Mouse (Mus musculus) G1E (cell line): ENCODE results near the gene Rpl19. TPM values are rescaled to one million over a fixed set of nuclear protein-coding genes. Genes with fewer than 3 reads are reported as not detected.

ENCODE experiments used
- ATAC-seq: 2 replicates; pipeline ENCODE4 v1.8.0; 2016; ENCODE audit warnings: mild to moderate bottlenecking; ENCODE audit not compliant: insufficient number of reproducible peaks, poor library complexity, low FRiP score, severe bottlenecking; ENCODE audit errors: extremely low read depth
- DNase-seq: peaks from one replicate; pipeline ENCODE4 v3.0.0; 2012; ENCODE audit warnings: low spot score
- H3K27me3 ChIP-seq: 2 replicates; pipeline ENCODE4 v1.6.1; 2012; ENCODE audit warnings: mild to moderate bottlenecking, low read length, inconsistent platforms; ENCODE audit not compliant: insufficient read depth
- H3K36me3 ChIP-seq: replicated peaks from 2 replicates; pipeline ENCODE3; 2012; ENCODE audit warnings: mild to moderate bottlenecking, inconsistent platforms
- H3K4me1 ChIP-seq: 2 replicates; pipeline ENCODE4 v1.6.1; 2012; ENCODE audit warnings: low read depth, low read length, inconsistent platforms, mixed read lengths; ENCODE audit not compliant: insufficient read depth
- H3K4me3 ChIP-seq: 2 replicates; pipeline ENCODE4 v1.5.1; 2012; ENCODE audit warnings: low read depth, mild to moderate bottlenecking, inconsistent platforms, low read length, moderate library complexity, mixed read lengths
- H3K9me3 ChIP-seq: replicated peaks from 2 replicates; pipeline ENCODE4 v1.6.1; 2012; ENCODE audit warnings: inconsistent platforms
- CTCF ChIP-seq: IDR thresholded peaks from 2 replicates; pipeline ENCODE4 v1.5.1; 2012; ENCODE audit warnings: low read depth, low read length, inconsistent platforms, mixed read lengths
- GATA1 ChIP-seq: IDR thresholded peaks from 2 replicates; pipeline ENCODE4 v1.6.1; 2012; ENCODE audit warnings: borderline replicate concordance, low read length, inconsistent platforms, mixed read lengths
- GATA2 ChIP-seq: IDR thresholded peaks from 2 replicates; pipeline ENCODE4 v1.6.1; 2012; ENCODE audit warnings: low read depth, low read length, inconsistent platforms, borderline replicate concordance
- POLR2AphosphoS5 ChIP-seq: IDR thresholded peaks from 2 replicates; pipeline ENCODE4 v1.6.1; 2012; ENCODE audit warnings: low read depth, low read length, inconsistent platforms; ENCODE audit not compliant: insufficient replicate concordance
- TAL1 ChIP-seq: conservative IDR thresholded peaks from 2 replicates; pipeline ENCODE4 v1.6.1; 2012; ENCODE audit warnings: low read depth, low read length, inconsistent platforms, mixed read lengths
- polyA plus RNA-seq: library from polyadenylated mRNA; stranded (reverse); fragments of >175 nt; gene quantifications from 2 replicates; pipeline ENCODE4 v1.2.3, GENCODE M21; 2012
- total RNA-seq, 2 experiments: library from RNA; stranded (forward) in 1 of 2; stranded (reverse) in 1 of 2; fragments of 200-1000 nt in 1 of 2; fragments of >200 nt in 1 of 2; fragmentation: Nextera tagmentation in 1 of 2; gene quantifications; 2 replicates each; pipeline ENCODE4 v1.2.3; 2014 to 2017

Rpl19 gene
- total and polyA plus RNA-seq, 3 experiments = 2,161 to 3,100 (median 2,673) TPM

DNA sequence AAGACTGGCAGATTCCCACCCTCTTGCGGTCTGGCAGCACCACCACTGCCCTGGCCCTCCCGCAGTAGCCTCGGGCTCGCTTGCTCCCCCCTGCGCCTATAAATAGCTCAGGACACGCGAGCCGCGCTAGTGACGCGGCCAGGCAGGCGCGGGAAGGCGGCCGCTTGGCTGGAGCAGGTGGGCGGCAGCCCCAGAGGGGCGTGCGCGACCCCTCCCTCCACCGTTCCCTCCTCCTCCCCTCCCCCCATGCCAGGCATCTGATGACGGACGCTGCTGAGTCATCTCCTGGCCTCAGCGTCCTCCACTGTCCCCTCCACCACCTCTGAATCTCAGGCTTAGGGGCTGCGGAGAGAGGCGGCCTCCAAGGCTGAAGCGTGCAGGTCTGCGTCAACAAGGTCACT is 9.5 kb downstream of the Rpl19 start:
- ATAC-seq (no peak), DNase-seq (no peak)
- Histone ChIP-seq H3K4me3 (peak overlapping the region; percentile 57; the same call in 1 of the 2 replicates), H3K27me3 (peaks cover 57% of the 10 kb centered on the region), H3K4me1 (peaks cover 22% of the 10 kb centered on the region), H3K9me3 (no peaks in the 10 kb centered on the region), H3K36me3 (peaks cover 14% of the 10 kb centered on the region)
- no peak for TF ChIP-seq GATA1
- no peak for TF ChIP-seq TAL1
- no peak for TF ChIP-seq POLR2AphosphoS5
- TF ChIP-seq CTCF = no peak
- no peak for TF ChIP-seq GATA2

DNA sequence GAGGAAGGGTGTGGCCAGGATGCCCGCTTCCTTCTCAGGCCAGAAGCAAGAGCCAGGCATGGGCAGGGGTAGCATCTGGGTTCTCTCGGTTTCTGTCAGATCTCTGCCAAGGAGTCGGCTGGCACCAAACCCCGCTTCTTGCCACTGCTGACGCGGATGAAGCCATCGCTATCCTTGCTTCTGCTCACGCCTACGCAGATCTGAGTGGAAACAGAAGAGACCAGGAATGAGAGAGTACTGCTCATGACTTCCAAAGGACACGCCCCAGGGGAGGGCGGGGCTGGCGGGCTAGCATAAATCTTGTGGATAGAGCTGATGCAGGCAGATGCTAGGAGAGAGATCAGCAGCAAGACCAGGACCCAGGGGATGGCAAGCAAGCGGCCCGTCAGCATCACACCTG is 11.4 kb downstream of the Rpl19 start:
- H3K36me3 ChIP-seq = no peaks in the 10 kb centered on the region
- no peak overlapping the region for H3K4me3 ChIP-seq
- no peak for DNase-seq
- no peaks in the 10 kb centered on the region for H3K9me3 ChIP-seq
- TF ChIP-seq GATA2 = no peak
- no peak for TF ChIP-seq CTCF
- no peak for TF ChIP-seq TAL1
- no peak for TF ChIP-seq GATA1
- no peak for TF ChIP-seq POLR2AphosphoS5
- peaks cover 22% of the 10 kb centered on the region for H3K4me1 ChIP-seq
- ATAC-seq = no peak
- H3K27me3 ChIP-seq = peaks cover 71% of the 10 kb centered on the region

DNA sequence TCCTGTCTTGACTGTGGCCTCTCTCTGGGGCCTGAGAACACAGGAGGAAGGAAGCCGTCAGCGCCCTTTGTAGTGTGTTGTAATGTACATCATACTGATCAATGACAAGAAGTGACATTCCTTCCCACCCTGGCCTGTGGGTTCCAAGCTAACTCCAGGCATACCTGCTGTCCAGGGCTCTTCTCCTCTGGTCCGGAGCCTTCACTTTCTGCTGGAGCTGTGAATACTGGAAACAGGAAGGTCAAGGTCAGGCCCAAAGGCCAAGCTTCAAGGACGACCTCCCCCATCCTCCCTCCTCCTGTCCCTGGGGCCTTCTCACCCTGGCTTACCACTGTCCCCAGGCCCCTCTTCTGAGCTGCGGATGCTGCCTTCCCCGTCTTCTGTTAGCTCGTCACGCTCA is 14.5 kb downstream of the Rpl19 start:
- H3K9me3 ChIP-seq = no peaks in the 10 kb centered on the region
- no peak overlapping the region for H3K4me3 ChIP-seq
- TF ChIP-seq TAL1 = no peak
- no peak for TF ChIP-seq GATA2
- TF ChIP-seq GATA1 = no peak
- TF ChIP-seq POLR2AphosphoS5 = no peak
- no peak for TF ChIP-seq CTCF
- peaks cover 63% of the 10 kb centered on the region for H3K27me3 ChIP-seq
- DNase-seq (no peak), ATAC-seq (no peak)
- H3K36me3 ChIP-seq = no peaks in the 10 kb centered on the region
- peaks cover 16% of the 10 kb centered on the region for H3K4me1 ChIP-seq

DNA sequence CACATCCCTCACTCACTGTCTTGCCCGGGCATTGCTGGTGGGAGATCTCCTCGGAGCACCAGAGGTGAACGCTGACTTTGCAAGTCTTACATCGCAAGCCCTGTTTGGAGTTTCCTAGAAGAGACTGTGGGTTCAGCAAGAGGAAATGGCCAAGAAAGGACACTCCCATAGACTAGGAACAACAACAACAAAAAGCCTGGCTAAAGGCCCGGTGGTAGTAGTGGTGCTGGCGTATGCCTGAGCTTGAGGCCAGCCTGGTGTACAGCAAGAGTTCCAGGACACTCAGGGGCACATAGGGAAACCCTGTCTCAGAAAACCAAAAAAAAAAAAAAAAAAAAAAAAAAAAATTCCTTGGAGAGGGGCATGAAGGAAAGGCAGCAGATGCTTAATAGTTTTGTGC is 16.2 kb downstream of the Rpl19 start:
- TF ChIP-seq CTCF (no peak), GATA2 (no peak), POLR2AphosphoS5 (no peak), GATA1 (no peak), TAL1 (no peak)
- peaks cover 8% of the 10 kb centered on the region; the same call in 1 of the 2 replicates for H3K4me1 ChIP-seq
- H3K9me3 ChIP-seq = no peaks in the 10 kb centered on the region
- H3K27me3 ChIP-seq = peaks cover 47% of the 10 kb centered on the region
- no peak overlapping the region for H3K4me3 ChIP-seq
- DNase-seq (no peak), ATAC-seq (no peak)
- no peaks in the 10 kb centered on the region for H3K36me3 ChIP-seq

DNA sequence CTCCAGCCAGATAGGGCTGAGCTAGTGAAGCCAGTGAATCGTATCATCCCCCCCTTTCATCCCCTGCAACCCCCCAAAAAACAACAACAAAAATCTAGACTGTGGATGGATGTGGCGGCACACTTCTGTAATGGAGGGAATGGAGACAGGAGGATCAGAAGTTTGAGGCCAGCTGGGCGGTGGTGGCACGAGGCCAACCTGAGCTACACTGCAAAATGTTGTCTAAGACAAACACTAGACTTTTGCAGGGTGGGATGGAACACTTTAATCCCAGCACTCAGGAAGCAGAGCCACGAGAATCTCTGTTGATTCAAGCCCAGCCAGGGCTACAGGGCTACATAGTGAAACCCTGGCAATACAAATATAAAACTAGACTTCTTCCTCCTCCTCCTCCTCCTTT is 17.6 kb downstream of the Rpl19 start:
- ATAC-seq (no peak), DNase-seq (no peak)
- TF ChIP-seq POLR2AphosphoS5 (no peak), TAL1 (no peak), CTCF (no peak), GATA2 (no peak), GATA1 (no peak)
- Histone ChIP-seq H3K4me3 (no peak overlapping the region), H3K9me3 (no peaks in the 10 kb centered on the region), H3K4me1 (0 out of 2 replicates have a peak, but pooled peaks cover 4% of the 10 kb centered on the region), H3K27me3 (peaks cover 48% of the 10 kb centered on the region), H3K36me3 (no peaks in the 10 kb centered on the region)

DNA sequence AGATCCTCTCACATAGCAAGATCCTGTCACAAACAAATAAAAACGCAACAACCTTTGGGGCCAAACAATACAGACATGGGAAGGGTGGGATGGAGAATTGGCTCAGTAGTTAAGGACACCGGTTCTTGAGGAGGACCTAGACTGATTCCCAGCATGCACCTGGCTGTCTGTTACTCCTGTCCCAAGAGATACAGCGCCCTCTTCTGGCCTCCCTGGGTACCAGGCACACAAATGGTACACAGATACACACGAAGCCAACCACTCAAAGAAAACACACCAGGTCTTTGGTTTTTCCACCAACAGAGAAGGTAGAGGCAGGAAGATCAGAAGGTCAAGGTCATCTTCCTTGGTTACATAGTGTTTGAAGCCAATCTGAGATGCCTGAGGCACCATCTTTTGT is 19.1 kb downstream of the Rpl19 start:
- ATAC-seq (no peak), DNase-seq (no peak)
- TF ChIP-seq POLR2AphosphoS5 = no peak
- no peak for TF ChIP-seq GATA1
- TF ChIP-seq TAL1 = no peak
- TF ChIP-seq CTCF = 0 out of 2 replicates have a peak, but pooled peaks have one; percentile 14
- Histone ChIP-seq H3K4me3 (no peak overlapping the region), H3K27me3 (peaks cover 42% of the 10 kb centered on the region), H3K9me3 (no peaks in the 10 kb centered on the region), H3K4me1 (no peaks in the 10 kb centered on the region), H3K36me3 (no peaks in the 10 kb centered on the region)

DNA sequence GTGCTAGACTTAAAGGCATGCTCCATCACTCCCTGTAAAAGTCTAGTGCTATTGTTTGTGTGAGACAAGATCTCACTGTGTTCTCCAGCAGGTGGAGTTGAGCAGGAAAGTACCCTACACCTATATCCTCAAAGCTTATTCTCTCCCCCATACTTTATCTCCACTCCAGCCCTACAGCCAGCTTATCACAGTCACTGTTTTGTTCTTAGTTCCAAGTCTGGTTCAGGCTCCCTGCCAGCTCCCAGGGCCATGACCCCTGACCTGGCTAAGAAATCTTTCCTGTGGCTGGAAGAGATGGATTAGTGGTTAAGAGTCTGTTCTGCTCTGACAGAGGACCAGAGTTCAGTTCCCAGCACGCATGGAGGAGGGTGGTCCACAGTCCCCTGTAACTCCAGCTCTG is 20.0 kb downstream of the Rpl19 start:
- no peak for ATAC-seq
- TF ChIP-seq GATA2 (no peak), POLR2AphosphoS5 (no peak), CTCF (no peak), TAL1 (no peak), GATA1 (no peak)
- H3K4me1 ChIP-seq = no peaks in the 10 kb centered on the region
- no peaks in the 10 kb centered on the region for H3K9me3 ChIP-seq
- no peak for DNase-seq
- peaks cover 38% of the 10 kb centered on the region for H3K27me3 ChIP-seq
- H3K36me3 ChIP-seq = no peaks in the 10 kb centered on the region
- no peak overlapping the region for H3K4me3 ChIP-seq
